Mouse (Mus musculus): ENCODE data around the gene Tldc2.

Tldc2 gene

DNA sequence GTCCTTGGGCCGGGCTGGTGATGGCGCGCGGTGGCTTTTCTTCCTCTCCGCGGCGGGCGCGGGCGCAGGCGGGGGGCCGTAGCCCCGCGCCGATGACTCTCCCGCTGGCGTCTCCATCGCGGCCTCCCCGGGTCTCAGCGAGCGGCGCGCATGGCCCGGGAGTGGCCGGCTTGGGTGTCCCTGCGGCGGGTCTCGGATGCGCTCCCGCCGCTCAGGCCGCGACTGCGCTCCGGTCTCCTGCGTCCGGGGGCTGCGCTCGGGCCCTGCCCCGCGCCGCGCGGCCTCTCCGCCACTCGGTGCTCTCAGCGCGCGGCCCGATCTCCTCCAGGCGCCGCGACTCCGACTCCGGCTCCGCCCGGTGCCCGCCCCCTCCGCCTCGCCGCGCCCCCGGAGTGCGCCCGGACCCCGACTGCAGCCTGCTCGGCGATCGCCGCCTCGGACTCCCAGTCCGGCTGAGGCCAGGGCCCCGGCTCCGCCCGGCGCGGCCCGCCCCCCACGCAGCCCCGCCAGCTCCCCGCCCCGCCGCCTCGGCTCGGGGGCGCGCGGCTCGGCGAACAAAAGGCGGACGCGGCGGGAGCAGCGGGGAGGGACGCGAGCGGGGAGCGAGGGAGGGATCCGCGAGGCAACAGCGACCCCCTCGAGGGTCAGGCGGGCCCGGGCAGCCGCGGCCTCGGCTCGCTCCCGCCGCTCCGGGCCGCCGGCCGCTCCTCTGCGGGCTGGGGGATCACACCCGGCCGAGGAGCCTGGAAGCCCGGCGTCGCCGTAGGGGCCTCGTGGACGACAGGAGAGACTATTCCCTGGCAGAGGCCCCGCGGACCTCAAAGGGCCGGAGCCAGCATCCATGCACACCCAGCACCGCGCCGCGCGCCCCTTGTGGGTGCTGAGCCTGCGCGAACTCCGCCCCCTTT, 7.8 kb upstream of the Tldc2 start, which contains the start of gene Soga1:
Soga1 (minus strand) TSS at position 462 of the 908 bp plus-strand sequence.
- DNase-seq: peak; percentile 84

DNA sequence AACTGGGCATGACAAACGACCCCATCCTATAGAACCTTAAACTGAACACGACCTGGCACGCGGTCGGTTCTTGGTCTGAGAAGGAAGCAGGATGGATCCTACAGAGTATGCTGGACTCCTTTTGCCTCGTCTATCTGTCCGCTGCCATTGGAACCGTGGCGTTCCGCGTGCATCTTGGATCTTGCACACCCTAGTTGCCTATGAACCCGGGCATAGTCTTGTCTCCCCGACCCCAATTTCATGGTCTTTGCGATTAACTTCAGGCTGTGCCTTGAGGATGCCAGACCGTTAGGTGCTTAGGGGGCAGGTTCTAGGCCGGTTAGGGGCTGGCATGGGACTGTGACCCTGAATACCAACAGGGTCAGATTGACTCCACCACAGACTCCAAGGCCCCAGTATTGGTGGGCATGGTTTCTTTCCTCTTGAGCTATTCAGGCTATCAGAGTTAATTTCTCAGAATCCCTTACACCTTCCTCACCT, 7.1 kb upstream of the Tldc2 start:
- no peak for DNase-seq

DNA sequence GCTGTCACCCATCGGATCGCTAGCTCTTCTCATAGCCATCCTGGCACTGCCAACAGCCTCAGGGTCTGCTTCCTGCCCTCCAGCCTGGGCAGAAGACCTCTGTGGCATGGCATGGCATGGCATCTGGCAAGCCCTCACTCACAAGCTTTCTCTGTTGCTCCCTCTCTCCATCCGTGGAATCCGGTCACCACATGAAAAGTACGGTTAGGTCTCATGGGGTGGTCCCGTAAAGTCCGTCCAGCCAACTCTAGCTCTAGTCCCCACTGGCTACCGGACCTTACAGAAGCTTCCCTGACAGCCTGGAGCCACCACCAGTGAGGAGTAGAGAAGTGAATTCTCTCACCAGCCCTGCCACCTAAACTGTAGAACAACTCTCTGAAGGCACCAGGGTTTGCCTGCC, 5.5 kb upstream of the Tldc2 start:
- DNase-seq: no peak

DNA sequence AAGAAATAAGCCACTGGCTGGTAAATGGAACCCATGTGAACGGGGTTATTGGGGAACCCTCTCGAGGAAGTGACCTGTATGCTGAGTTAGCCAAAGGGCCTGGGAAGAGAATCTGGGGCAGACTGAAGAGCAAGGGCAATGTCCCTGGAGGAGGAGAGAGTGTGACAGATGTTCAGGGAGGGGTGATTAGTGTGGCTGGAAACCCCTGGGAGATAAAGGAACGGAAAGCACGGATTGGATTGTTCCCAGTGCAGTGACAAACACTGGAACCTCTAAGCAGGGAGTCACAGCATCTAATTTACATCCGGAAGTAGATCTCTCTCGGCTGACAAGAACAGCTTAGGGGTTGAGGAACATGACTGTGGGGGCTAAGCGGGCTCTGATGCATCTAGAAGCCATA, 4.9 kb upstream of the Tldc2 start:
- DNase-seq: no peak

DNA sequence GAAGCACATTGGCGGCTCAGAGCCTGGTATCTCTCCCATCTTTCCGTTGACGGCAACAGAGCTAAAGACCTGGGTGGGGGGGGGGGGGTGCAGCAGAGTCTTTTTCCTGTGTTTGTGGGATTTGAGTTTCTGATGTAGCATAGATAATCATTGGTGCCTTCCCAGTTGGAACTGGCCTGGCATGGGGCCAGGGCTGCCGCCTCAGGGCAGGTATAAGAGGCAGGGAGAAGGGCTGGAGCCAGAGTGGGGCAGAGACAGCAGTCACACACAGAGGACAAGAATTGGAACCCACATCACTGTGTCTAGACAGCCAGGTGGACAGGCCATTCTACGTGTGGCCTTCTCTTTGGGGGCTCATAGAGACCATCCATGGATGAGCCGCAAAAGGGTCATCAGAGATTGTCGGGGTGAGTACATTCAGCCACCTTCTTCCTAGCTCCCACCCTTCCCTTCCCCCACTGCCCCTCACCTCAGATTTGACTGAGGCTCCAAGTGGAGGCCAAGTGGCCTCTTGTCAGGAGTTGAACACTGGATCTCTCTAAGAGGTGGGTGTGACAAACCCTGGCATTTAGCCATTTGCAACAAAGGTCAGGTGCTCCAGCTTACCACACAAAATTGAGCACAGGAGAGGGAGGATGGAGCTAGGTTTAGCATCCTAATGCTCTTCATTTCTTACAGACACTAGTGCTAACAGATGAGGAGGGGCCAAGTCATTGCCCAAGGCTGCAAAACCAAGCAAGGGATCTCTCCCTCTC, 1.8 kb upstream of the Tldc2 start:
- no peak for DNase-seq

DNA sequence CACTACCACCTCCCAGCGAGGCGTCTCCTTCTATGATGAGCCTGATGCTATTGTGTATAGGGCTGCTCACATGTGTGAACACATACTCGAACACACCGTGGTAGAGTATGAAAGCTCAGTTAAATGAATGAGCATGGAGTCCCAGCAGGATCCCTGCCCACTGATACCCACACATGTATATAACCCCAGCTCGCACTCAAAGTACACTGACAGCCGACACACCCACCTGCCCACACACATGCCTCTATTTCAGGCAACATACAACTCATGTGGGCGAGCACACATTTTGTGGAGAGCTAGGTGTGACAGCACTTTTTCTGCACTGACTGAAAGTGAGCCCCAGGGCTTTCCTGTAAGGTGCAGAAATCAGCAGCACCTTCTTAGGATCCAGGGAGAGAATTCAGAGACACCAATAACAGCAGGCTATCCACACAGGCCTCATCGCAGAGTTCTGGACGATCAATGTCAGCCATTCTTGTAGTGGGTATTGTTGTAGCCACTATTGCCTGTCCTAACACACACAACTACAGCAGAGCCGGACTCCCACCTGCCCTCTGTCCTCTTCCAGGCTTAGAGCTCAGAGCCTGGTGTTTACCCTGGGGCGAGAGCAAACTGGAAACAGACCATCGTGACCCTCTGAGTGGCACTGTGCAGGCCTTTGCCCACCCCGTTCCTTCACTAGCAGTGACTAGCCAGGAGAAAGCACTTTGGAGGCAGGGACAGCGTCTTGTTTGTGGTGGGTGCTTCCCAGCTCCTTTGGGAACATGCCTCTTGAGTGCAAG, 872 bp downstream of the Tldc2 start:
- DNase-seq: no peak

DNA sequence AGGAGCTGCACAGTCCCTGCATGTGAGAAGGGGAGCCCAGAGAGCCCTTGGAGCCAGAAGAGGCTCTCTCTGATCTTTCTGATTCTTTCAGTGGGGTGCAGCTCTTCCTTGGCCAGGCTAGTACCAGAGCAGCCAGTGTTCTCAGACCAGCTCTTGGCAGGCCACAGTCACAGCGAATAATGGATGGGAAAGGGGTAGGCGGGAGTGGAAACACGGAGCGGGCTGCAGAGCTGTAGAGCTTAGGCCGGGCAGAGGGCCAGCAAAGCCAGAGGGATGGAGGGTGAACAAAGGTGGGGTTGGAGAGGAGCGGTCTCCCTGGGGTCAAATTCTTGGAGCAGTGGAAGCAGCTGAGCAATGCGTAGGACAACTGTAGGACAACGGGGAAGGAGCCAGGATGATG, 5.2 kb downstream of the Tldc2 start:
- DNase-seq: no peak

DNA sequence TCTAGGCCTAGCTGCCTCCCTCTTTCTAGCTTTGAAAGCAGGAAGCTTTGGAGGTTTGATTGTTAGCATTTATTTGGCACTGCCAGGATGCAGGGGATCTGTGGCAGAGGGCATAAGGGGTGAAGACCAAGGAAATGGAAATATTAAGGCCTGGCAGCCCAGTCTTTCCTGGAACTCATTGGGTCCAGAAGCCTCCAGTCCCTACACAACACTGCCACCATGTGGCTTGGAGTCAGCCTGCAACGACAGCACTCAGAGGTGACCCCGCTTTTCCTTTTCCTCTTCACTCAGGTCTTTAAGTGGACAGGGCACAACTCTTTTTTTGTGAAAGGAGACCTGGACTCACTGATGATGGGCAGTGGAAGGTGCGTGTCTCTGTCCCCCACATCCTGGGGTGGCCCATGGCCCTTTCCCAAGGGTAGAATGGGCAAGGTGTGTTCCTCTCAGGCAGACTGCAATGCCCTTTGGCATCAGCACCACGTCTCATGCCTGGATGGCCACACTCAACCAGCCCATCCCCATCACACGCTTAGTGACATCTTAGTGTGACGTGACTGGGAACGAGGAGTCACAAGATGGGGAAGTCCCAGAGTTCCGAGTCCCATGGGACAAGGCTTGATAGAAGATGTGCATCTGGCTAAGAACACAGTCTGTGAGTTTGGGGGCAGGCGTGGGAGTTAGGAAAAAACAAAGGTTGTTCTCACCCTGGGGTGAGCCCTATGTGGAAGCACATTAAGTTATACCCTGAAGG, 8.3 kb downstream of the Tldc2 start:
- peak; percentile 74 for DNase-seq

DNA sequence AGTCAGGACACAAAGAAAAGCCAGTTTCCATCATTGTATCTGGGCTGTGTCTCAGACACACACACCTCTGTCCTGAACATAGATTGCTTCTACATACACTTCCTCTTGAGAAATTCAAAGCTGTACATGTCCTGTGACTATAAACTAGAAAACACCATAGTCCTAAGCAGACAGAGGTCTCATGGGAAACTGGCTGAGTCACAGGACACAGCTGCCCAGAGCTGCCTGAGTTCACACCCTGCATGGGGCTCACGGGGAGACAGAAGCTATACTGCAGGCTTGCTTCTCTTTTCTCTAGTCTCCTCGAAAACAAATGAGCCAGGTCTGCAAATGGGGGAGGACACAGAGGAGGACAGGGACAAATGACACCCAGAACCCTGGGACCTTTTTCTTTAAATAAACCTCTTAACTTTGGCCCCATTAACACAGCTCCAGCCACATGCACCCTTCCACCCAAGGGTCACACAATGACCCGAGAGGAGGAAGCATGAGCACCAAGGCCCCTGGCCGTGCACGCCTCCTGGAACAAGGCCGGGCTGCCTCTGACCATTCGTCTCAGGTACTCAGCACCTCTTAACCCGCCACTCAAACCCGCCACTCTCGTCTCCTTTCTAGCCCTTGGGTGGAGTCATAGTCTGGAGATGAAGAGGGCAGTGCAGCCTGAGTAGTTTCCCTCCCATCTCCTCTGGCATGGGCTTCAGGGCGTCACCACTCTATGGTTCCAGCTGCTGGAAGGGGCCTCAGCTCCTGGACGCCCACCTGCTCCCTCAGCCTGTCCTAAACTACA, 12.9 kb downstream of the Tldc2 start:
- no peak for DNase-seq

DNA sequence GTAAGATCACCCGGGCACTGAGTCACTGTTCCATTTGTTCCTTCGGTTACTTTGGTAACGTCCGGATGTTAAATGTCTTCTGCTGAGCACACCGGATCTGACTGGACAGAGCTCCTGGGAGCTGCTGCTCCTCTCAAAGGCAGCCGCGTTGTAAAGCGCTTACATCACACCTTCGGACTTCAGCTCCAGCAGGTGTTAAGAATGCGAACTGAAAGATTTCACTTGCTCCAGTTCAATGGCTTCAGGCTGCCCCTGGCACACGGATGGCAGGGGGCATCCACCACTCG, 13.4 kb downstream of the Tldc2 start:
- no peak for DNase-seq

DNA sequence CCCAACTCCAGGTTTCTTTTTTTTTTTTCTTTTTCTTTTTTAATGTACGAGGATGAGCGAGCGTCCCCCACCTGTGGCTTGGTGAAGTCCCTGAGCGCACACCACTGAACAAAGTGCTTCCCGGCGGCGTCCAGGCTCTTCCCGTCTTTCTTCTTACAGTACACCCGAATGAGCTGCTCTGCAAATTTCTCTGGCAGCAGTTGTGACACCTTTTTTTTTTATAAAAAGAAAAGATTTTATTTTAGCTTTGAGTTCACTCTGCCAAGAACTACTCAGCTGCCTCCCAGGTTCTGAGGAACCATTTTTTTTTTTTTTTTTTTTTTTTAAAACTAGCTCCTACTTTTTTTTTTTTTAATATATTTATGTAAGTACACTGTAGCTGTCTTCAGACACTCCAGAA, 14.8 kb downstream of the Tldc2 start:
- no peak for DNase-seq

DNA sequence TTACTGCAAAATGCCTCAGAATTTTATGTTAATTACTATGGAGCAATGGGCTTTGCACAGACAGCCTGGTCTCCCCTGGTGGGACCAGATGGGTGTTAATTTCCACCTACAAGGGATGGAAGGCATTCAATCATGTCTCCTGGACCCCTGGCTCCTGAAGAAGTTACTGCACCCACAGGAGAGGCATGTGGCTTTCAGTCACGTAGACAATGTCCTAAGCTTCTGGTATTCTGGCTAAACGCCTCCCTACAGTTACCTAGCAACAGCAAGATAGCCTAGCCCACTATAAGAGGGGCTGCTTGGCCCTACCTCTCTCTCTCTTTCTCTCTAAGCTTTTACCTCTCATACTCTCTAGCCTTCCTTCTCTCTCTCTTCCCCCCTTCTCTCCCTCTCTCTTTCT, 15.4 kb downstream of the Tldc2 start:
- no peak for DNase-seq

DNA sequence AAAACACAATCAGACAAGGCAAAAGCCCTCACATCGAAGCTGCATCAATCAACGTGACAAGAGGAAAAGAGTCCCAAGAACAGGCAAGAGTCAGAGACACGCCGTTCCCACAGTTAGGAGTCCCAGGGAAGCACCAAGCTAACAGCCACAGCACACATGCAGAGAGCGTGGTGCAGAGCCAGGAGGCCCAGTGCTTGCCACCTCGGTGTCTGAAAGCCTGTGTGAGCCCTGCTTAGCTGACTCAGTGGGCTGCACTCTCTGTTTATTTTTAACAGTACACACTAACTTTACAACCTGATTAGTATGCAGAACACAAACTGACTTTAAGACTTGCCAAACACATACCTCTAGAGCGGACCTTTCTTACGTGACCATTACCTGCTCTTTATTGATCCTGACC, 17.6 kb downstream of the Tldc2 start:
- no peak for DNase-seq

DNA sequence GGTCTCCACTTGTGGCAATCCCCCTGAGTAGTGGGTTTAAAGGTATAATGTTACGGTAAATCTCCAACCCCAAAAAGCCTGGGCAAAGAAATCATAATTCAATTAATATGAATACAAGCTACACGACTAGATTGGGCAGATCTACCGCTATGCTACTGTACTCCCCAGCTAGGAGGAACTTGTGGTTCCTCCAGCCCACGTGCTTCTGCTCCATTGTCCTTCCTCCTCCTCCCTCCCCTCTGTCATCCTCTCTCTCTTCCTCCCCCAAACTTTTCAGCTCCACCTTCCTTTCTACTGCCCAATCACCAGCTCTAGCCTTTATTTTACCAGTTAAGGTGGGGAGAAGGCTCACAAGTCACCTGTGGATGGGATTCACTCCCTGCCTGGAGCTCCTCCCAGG, 21.4 kb downstream of the Tldc2 start:
- no peak for DNase-seq

DNA sequence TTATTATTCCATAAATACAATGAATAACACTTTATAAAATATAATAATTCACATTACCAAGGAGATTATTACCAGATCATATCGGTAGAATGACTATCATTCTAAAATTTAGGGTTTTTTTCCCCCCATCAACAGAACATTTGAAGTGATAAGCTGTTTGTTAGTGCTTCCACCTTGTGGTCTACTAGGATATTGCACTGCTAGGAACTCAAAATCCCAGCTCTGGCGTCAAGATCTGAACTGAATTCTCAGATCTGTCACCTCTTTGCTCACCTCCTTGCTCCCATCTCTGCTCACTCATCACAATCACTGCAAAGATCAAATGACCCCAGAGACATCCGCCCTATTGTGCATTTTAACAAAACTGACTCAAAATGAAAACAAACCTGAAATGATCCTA, 30.1 kb downstream of the Tldc2 start:
- no peak for DNase-seq

DNA sequence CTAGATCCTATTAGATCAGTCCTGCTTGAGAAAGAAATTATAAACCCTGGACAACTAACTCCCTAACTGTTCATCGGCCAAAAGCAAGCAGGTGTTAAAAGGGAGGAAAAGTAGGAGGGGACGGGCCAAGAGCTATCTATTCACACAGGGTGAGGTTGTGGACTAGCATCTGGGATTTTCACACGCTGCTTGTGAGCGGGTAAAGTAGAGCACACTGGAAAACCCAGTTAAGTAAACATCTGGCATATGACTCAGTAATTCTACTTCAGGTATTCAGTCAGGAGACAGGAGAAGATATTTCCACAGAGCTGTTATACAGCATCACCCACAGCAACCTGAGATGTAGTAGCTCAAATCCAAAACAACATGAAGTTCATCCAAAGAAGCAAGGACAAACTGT, 31.7 kb downstream of the Tldc2 start:
- DNase-seq: no peak

DNA sequence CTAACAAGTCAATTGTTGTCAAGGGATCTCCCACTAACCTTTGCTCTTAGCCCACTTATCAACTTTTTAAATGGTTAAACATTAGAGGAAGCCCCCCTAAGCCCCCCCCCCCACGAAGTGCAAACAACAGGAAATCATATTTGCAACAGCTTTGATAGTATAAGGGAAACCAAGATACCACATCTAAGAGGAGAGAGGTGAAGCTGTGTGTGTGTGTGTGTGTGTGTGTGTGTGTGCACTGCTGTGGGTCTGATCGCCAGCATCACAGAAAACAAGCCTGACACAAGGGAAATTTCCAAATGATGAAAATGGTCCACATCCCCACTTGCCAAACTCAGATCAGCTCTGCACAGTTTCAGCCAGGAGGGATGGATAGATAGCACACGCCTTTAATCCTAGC, 32.2 kb downstream of the Tldc2 start:
- DNase-seq: no peak

DNA sequence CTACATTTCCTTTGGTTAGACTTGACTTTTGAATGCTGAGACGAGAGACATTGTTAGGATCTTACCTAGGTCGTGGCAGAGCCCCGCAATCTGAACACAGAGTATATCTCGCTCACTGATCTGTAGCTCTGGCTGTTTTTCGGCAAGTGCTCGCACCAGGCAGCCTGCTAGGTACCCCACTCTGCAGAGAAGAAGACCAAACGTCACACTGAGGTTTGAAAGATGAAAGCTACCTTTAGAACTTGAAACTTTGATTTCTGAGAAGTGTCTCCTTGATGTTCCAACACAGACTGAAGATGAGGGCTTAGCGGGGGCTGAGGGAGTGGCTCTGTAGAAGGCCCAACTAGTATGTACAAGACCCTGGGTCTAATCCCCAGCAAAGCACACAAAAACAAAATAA, 34.9 kb downstream of the Tldc2 start:
- no peak for DNase-seq

DNA sequence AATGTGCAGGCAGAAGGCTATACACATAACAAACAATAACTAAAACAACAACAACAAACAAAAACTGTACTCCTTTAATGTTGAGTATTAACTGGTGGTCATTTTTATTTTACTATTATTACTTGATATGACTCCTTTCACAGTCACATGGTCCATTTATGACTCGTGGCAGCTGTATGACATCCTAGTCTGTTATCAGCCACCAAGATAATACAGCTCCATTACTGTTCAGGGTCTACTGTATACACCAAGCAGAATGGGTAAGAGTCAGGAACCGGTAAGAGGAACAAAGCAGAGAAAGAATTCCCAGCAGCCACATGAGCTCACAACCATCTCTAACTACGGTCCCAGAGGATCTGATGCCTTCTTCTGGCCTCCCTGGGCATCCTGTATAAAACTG, 38.4 kb downstream of the Tldc2 start:
- no peak for DNase-seq

DNA sequence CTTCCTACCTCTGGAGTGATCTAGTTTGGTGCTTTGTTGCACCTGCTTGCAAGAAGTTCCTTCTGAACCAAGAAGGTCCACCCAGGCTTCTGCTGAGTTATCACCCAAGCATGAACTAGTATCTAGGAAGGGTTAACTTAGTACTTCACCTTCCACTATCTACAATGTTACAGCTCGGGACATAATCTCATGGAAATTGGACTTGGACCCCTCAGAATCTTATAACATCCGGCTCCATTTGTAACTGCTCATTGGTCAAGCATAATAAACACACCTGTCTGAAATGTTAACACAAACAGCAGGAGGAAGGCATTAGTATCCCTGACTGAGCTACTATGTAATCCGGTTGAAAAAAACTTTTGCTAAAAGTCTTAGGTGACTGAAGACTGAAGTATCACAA, 40.5 kb downstream of the Tldc2 start:
- no peak for DNase-seq

DNA sequence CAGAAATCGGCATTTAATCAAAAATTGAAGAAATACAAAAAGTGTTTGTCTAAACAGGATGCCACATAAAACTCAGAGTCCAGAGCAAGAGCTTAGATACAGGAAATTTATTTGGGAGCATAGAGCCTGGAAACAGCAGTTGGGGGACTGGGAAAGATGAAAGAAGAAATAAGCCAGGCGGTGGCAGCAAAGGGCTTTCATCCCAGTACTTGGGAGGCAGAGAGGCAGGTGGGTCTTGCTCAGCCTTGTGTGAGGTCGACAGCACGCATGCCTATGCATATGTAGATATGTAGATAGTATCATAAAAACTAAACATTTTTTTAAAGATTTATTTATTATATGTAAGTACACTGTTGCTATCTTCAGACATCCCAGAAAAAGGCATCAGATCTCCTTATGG, 41.2 kb downstream of the Tldc2 start:
- no peak for DNase-seq

DNA sequence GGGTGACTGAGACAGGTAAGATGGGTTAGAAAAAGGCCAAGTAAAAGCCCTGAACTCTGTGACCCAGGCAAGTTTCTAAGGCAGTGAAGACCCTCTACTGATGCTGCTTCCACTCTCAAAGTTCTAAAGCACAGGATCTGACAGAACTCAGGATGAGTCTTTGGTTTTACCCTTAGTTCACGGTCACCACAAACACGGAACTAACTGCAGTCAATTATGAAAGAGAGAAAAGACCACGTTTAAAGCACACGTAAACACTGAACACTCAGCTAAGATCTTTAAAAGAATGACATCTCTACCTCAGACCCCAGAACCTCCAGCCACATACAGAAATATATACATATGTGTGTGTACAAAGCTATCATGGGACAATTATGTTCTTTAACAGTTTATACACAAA, 42.2 kb downstream of the Tldc2 start:
- DNase-seq: no peak

All from cerebellum, adult 11 months (tissue).